Mouse (Mus musculus): Measurements from ENCODE around the gene Ccdc74a. TPM values are rescaled to one million over a fixed set of nuclear protein-coding genes. Genes with fewer than 3 reads are reported as not detected.

Gene Ccdc74a
- total and polyA plus RNA-seq, 3 experiments, result 0.98 to 3.7 TPM; not detected in 1

- Histone ChIP-seq H3K4me1 (ENCODE audit: insufficient read depth, low read depth, low read length) (peaks cover 4% of the 10 kb centered on the region; the same call in 1 of the 2 replicates), H3K9me3 (replicated peaks) (no peaks in the 10 kb centered on the region), H3K4me3 (ENCODE audit: low read depth, low read length) (no peak overlapping the region), H3K36me3 (replicated peaks) (peaks cover 94% of the 10 kb centered on the region), H3K27me3 (ENCODE audit: insufficient read depth, low read length) (no peaks in the 10 kb centered on the region)
- ATAC-seq (ENCODE audit: extremely low read depth, insufficient number of reproducible peaks, low FRiP score, poor library complexity, severe bottlenecking), result no peak
- DNase-seq (ENCODE audit: low spot score), result no peak
- TF ChIP-seq GATA1 (IDR thresholded peaks at IDR 0.05; ENCODE audit: borderline replicate concordance, low read length) (no peak), GATA2 (IDR thresholded peaks at IDR 0.05; ENCODE audit: borderline replicate concordance, low read depth, low read length) (no peak), POLR2AphosphoS5 (IDR thresholded peaks at IDR 0.05; ENCODE audit: insufficient replicate concordance, low read depth, low read length) (no peak), TAL1 (conservative IDR thresholded peaks at IDR 0.05; ENCODE audit: low read depth, low read length) (no peak), CTCF (IDR thresholded peaks at IDR 0.05; ENCODE audit: low read depth, low read length) (no peak)
These were observed 10.1 kb downstream of the Ccdc74a start for GRCm38 (mm10) chr16:17656212-17656871.

- H3K9me3 ChIP-seq (replicated peaks), result no peaks in the 10 kb centered on the region
- peaks cover 93% of the 10 kb centered on the region for H3K36me3 ChIP-seq (replicated peaks)
- H3K27me3 ChIP-seq (ENCODE audit: insufficient read depth, low read length), result no peaks in the 10 kb centered on the region
- no peaks in the 10 kb centered on the region for H3K4me1 ChIP-seq (ENCODE audit: insufficient read depth, low read depth, low read length)
- no peak for DNase-seq (ENCODE audit: low spot score)
- H3K4me3 ChIP-seq (ENCODE audit: low read depth, low read length), result no peak overlapping the region
- TF ChIP-seq GATA2 (IDR thresholded peaks at IDR 0.05; ENCODE audit: borderline replicate concordance, low read depth, low read length) (no peak), TAL1 (conservative IDR thresholded peaks at IDR 0.05; ENCODE audit: low read depth, low read length) (no peak), POLR2AphosphoS5 (IDR thresholded peaks at IDR 0.05; ENCODE audit: insufficient replicate concordance, low read depth, low read length) (no peak), CTCF (IDR thresholded peaks at IDR 0.05; ENCODE audit: low read depth, low read length) (no peak), GATA1 (IDR thresholded peaks at IDR 0.05; ENCODE audit: borderline replicate concordance, low read length) (no peak)
- no peak for ATAC-seq (ENCODE audit: extremely low read depth, insufficient number of reproducible peaks, low FRiP score, poor library complexity, severe bottlenecking)
These were observed 19.3 kb downstream of the Ccdc74a start for GRCm38 (mm10) chr16:17665568-17665967.

- no peak for TF ChIP-seq POLR2AphosphoS5 (IDR thresholded peaks at IDR 0.05; ENCODE audit: insufficient replicate concordance, low read depth, low read length)
- TF ChIP-seq TAL1 (conservative IDR thresholded peaks at IDR 0.05; ENCODE audit: low read depth, low read length), result no peak
- TF ChIP-seq GATA2 (IDR thresholded peaks at IDR 0.05; ENCODE audit: borderline replicate concordance, low read depth, low read length), result no peak
- TF ChIP-seq GATA1 (IDR thresholded peaks at IDR 0.05; ENCODE audit: borderline replicate concordance, low read length), result no peak
- TF ChIP-seq CTCF (IDR thresholded peaks at IDR 0.05; ENCODE audit: low read depth, low read length), result no peak
- no peak for DNase-seq (ENCODE audit: low spot score)
- peaks cover 95% of the 10 kb centered on the region for H3K36me3 ChIP-seq (replicated peaks)
- H3K27me3 ChIP-seq (ENCODE audit: insufficient read depth, low read length), result no peaks in the 10 kb centered on the region
- H3K4me3 ChIP-seq (ENCODE audit: low read depth, low read length), result no peak overlapping the region
- H3K9me3 ChIP-seq (replicated peaks), result no peaks in the 10 kb centered on the region
- no peaks in the 10 kb centered on the region for H3K4me1 ChIP-seq (ENCODE audit: insufficient read depth, low read depth, low read length)
- ATAC-seq (ENCODE audit: extremely low read depth, insufficient number of reproducible peaks, low FRiP score, poor library complexity, severe bottlenecking), result no peak
These were observed 23.6 kb downstream of the Ccdc74a start for GRCm38 (mm10) chr16:17669886-17670285.

- no peak for ATAC-seq (ENCODE audit: extremely low read depth, insufficient number of reproducible peaks, low FRiP score, poor library complexity, severe bottlenecking)
These were observed 48.6 kb downstream of the Ccdc74a start for GRCm38 (mm10) chr16:17694860-17695259.

More at GRCm38 (mm10) chr16:17694860-17695259, 48.6 kb downstream of the Ccdc74a start:
- Histone ChIP-seq H3K9me3 (replicated peaks) (no peaks in the 10 kb centered on the region), H3K36me3 (replicated peaks) (peaks cover 81% of the 10 kb centered on the region), H3K4me1 (ENCODE audit: insufficient read depth, low read depth, low read length) (no peaks in the 10 kb centered on the region), H3K4me3 (ENCODE audit: low read depth, low read length) (no peak overlapping the region), H3K27me3 (ENCODE audit: insufficient read depth, low read length) (no peaks in the 10 kb centered on the region)
- DNase-seq (ENCODE audit: low spot score), result no peak
- TF ChIP-seq GATA2 (IDR thresholded peaks at IDR 0.05; ENCODE audit: borderline replicate concordance, low read depth, low read length), result no peak
- TF ChIP-seq GATA1 (IDR thresholded peaks at IDR 0.05; ENCODE audit: borderline replicate concordance, low read length), result no peak
- TF ChIP-seq TAL1 (conservative IDR thresholded peaks at IDR 0.05; ENCODE audit: low read depth, low read length), result no peak

Other genes with a start within 250 kb of the Ccdc74a start
- 27.9 and 30.8 TPM in 2 replicates for gene Snap29, start 240.5 kb upstream of the Ccdc74a start, total RNA-seq (2014; fragmentation: Nextera tagmentation)
- gene Snap29, start 240.5 kb upstream of the Ccdc74a start, total RNA-seq (2017), result 42.8 and 45.7 TPM in 2 replicates
- 5.3 and 6.5 TPM in 2 replicates for gene Snap29, start 240.5 kb upstream of the Ccdc74a start, polyA plus RNA-seq (2012)
- gene Pi4ka, start 240.2 kb upstream of the Ccdc74a start, total RNA-seq (2014; fragmentation: Nextera tagmentation), result 60.7 and 62.9 TPM in 2 replicates
- gene Pi4ka, start 240.2 kb upstream of the Ccdc74a start, total RNA-seq (2017), result 46.5 and 59.6 TPM in 2 replicates
- 18.2 and 21.1 TPM in 2 replicates for gene Pi4ka, start 240.2 kb upstream of the Ccdc74a start, polyA plus RNA-seq (2012)
- 40.3 and 46.9 TPM in 2 replicates for gene Crkl, start 194.5 kb upstream of the Ccdc74a start, total RNA-seq (2014; fragmentation: Nextera tagmentation)
- gene Crkl, start 194.5 kb upstream of the Ccdc74a start, total RNA-seq (2017), result 20.4 and 22.9 TPM in 2 replicates
- 22.0 and 22.6 TPM in 2 replicates for gene Crkl, start 194.5 kb upstream of the Ccdc74a start, polyA plus RNA-seq (2012)
- not detected in 2 replicates for gene Aifm3, start 156.9 kb upstream of the Ccdc74a start, total RNA-seq (2014; fragmentation: Nextera tagmentation)
- 0.05 TPM in 1 of 2 replicates, not detected in the other for gene Aifm3, start 156.9 kb upstream of the Ccdc74a start, total RNA-seq (2017)
- gene Aifm3, start 156.9 kb upstream of the Ccdc74a start, polyA plus RNA-seq (2012), result not detected in 2 replicates
- 48.4 and 78.0 TPM in 2 replicates for gene Lztr1, start 137.8 kb upstream of the Ccdc74a start, total RNA-seq (2014; fragmentation: Nextera tagmentation)
- 54.7 and 58.5 TPM in 2 replicates for gene Lztr1, start 137.8 kb upstream of the Ccdc74a start, total RNA-seq (2017)
- 35.9 and 42.5 TPM in 2 replicates for gene Lztr1, start 137.8 kb upstream of the Ccdc74a start, polyA plus RNA-seq (2012)
- 11.7 and 22.5 TPM in 2 replicates for gene Thap7, start 115.3 kb upstream of the Ccdc74a start, total RNA-seq (2014; fragmentation: Nextera tagmentation)
- gene Thap7, start 115.3 kb upstream of the Ccdc74a start, total RNA-seq (2017), result 38.1 and 54.1 TPM in 2 replicates
- 148 and 183 TPM in 2 replicates for gene Thap7, start 115.3 kb upstream of the Ccdc74a start, polyA plus RNA-seq (2012)
- 0.53 TPM in 1 of 2 replicates, not detected in the other for gene Lrrc74b, start 85.2 kb upstream of the Ccdc74a start, total RNA-seq (2014; fragmentation: Nextera tagmentation)
- 0.17 and 0.33 TPM in 2 replicates for gene Lrrc74b, start 85.2 kb upstream of the Ccdc74a start, total RNA-seq (2017)
- gene Lrrc74b, start 85.2 kb upstream of the Ccdc74a start, polyA plus RNA-seq (2012), result 0.03 TPM in 1 of 2 replicates, not detected in the other
- not detected in 2 replicates for gene P2rx6, start 84.6 kb upstream of the Ccdc74a start, total RNA-seq (2014; fragmentation: Nextera tagmentation)
- 0.11 and 0.12 TPM in 2 replicates for gene P2rx6, start 84.6 kb upstream of the Ccdc74a start, total RNA-seq (2017)
- not detected in 2 replicates for gene P2rx6, start 84.6 kb upstream of the Ccdc74a start, polyA plus RNA-seq (2012)
- not detected in 2 replicates for gene Slc7a4, start 63.3 kb upstream of the Ccdc74a start, total RNA-seq (2014; fragmentation: Nextera tagmentation)
- 0.05 TPM in 1 of 2 replicates, not detected in the other for gene Slc7a4, start 63.3 kb upstream of the Ccdc74a start, total RNA-seq (2017)
- not detected in 2 replicates for gene Slc7a4, start 63.3 kb upstream of the Ccdc74a start, polyA plus RNA-seq (2012)
- 55.5 and 78.9 TPM in 2 replicates for gene Smpd4, start 27.1 kb upstream of the Ccdc74a start, total RNA-seq (2014; fragmentation: Nextera tagmentation)
- gene Smpd4, start 27.1 kb upstream of the Ccdc74a start, total RNA-seq (2017), result 38.5 and 44.4 TPM in 2 replicates
- 12.6 and 24.5 TPM in 2 replicates for gene Smpd4, start 27.1 kb upstream of the Ccdc74a start, polyA plus RNA-seq (2012)
- gene Med15, start 86.4 kb downstream of the Ccdc74a start, total RNA-seq (2014; fragmentation: Nextera tagmentation), result 80.8 and 97.0 TPM in 2 replicates
- gene Med15, start 86.4 kb downstream of the Ccdc74a start, total RNA-seq (2017), result 20.3 and 23.4 TPM in 2 replicates
- gene Med15, start 86.4 kb downstream of the Ccdc74a start, polyA plus RNA-seq (2012), result 221 and 227 TPM in 2 replicates
- gene Klhl22, start 113.1 kb downstream of the Ccdc74a start, total RNA-seq (2014; fragmentation: Nextera tagmentation), result not detected in 2 replicates
- 0.06 and 2.1 TPM in 2 replicates for gene Klhl22, start 113.1 kb downstream of the Ccdc74a start, total RNA-seq (2017)
- gene Klhl22, start 113.1 kb downstream of the Ccdc74a start, polyA plus RNA-seq (2012), result not detected in 2 replicates
- not detected in 2 replicates for gene Scarf2, start 150.8 kb downstream of the Ccdc74a start, total RNA-seq (2014; fragmentation: Nextera tagmentation)
- gene Scarf2, start 150.8 kb downstream of the Ccdc74a start, total RNA-seq (2017), result 0.06 TPM in 1 of 2 replicates, not detected in the other
- gene Scarf2, start 150.8 kb downstream of the Ccdc74a start, polyA plus RNA-seq (2012), result not detected in 2 replicates
- gene B830017H08Rik, start 186.7 kb downstream of the Ccdc74a start, total RNA-seq (2014; fragmentation: Nextera tagmentation), result not detected in 2 replicates
- gene B830017H08Rik, start 186.7 kb downstream of the Ccdc74a start, total RNA-seq (2017), result 0.33 TPM in 1 of 2 replicates, not detected in the other
- gene B830017H08Rik, start 186.7 kb downstream of the Ccdc74a start, polyA plus RNA-seq (2012), result 0.17 and 0.23 TPM in 2 replicates
- gene Car15, start 191.9 kb downstream of the Ccdc74a start, total RNA-seq (2014; fragmentation: Nextera tagmentation), result 2.3 and 2.4 TPM in 2 replicates
- gene Car15, start 191.9 kb downstream of the Ccdc74a start, total RNA-seq (2017), result 2.3 and 3.3 TPM in 2 replicates
- 0.13 and 0.89 TPM in 2 replicates for gene Car15, start 191.9 kb downstream of the Ccdc74a start, polyA plus RNA-seq (2012)
- 0.75 and 1.0 TPM in 2 replicates for gene Gm20518, start 245.2 kb downstream of the Ccdc74a start, total RNA-seq (2014; fragmentation: Nextera tagmentation)
- 0.52 and 1.0 TPM in 2 replicates for gene Gm20518, start 245.2 kb downstream of the Ccdc74a start, total RNA-seq (2017)
- 0.09 and 0.17 TPM in 2 replicates for gene Gm20518, start 245.2 kb downstream of the Ccdc74a start, polyA plus RNA-seq (2012)
- not detected in 2 replicates for gene Tssk1, start 247.8 kb downstream of the Ccdc74a start, total RNA-seq (2014; fragmentation: Nextera tagmentation)
- 0.16 TPM in 1 of 2 replicates, not detected in the other for gene Tssk1, start 247.8 kb downstream of the Ccdc74a start, total RNA-seq (2017)
- not detected in 2 replicates for gene Tssk1, start 247.8 kb downstream of the Ccdc74a start, polyA plus RNA-seq (2012)

All from G1E (cell line).